Mouse (Mus musculus) C2C12 (cell line): ENCODE data around the gene Slc38a2.

ENCODE experiments used
- CTCF ChIP-seq: IDR thresholded peaks from one replicate; pipeline ENCODE4 v1.5.1; 2011; ENCODE audit not compliant: control insufficient read depth, insufficient read depth, insufficient read length
- MYOD1 ChIP-seq: IDR thresholded peaks from one replicate; pipeline ENCODE4 v1.6.1; 2011; ENCODE audit warnings: low read depth; ENCODE audit not compliant: control insufficient read depth, insufficient read length

DNA sequence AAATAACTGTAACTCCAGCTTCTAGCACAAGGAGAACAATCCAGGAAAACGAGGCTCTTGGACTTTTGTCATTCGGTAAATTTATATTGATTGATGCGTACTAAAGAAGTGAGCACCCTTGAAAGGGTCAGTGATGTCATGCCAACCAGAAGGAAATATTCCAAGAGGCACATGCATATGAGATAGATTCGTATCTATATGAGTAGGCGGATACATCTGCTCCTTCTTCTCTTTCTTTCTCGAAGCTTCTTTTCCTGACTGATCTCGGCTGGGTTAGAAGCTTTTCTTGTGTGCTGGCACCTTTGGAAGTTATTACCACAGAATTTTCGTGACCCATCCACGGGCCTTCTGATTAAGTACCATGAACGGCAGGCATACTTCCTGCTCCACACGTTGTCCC lies 12.1 kb upstream of the Slc38a2 start:
- TF ChIP-seq MYOD1 = no peak
- TF ChIP-seq CTCF = no peak
